Mouse (Mus musculus): ENCODE results near the gene Slc25a41.

Gene Slc25a41

DNA sequence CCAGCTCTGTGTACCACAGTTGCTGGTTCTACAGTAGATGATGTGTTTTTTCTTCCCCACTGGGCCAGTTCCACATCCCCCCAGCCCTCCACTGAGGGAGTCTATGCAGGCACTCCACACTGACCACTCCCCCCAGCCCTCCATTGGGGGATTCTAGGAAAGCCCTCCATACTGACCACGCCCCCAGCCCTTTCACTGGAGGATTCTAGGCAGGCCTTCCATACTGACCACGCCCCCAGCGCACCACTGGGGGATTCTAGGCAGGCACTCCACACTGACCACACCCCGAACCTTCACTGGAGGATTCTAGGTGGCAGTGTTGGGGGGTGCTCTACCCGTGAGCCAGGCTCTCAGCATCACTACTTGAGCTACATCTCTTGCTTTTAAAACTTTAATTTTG is 6.0 kb upstream of the Slc25a41 start:
- no peak for DNase-seq (ENCODE audit: low read depth)

DNA sequence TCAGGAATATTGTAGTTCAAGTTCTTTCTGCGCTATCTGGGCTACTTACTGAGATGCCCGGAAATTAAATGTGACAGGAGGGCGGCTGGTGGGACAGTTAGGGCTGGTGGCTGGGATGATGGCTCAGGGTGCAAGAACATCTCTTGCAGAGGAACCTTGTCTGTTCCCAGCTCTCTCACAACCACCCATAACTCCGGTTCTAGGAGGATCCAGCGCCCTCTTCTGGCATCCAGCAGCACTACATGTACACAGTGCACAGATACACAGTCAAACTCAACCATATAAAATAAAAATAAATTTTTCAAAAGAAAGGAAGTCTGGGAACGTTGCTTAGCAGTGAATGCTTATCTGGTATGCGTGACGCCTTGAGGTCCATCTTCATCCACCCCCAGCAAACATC is 2.5 kb downstream of the Slc25a41 start:
- no peak for DNase-seq (ENCODE audit: low read depth)

- no peak for DNase-seq (ENCODE audit: low read depth)
Measured at GRCm38 (mm10) chr17:57032854-57033253, 8.6 kb downstream of the Slc25a41 start.

- peak; percentile 100 for DNase-seq (ENCODE audit: low read depth)
Measured at GRCm38 (mm10) chr17:57031661-57032420, 9.6 kb downstream of the Slc25a41 start.

- peak; percentile 53 for DNase-seq (ENCODE audit: low read depth)
Measured at GRCm38 (mm10) chr17:57030931-57031660, 10.4 kb downstream of the Slc25a41 start, which contains the start of gene Khsrp. Gene Khsrp (minus strand): TSS chr17:57031522.

DNA sequence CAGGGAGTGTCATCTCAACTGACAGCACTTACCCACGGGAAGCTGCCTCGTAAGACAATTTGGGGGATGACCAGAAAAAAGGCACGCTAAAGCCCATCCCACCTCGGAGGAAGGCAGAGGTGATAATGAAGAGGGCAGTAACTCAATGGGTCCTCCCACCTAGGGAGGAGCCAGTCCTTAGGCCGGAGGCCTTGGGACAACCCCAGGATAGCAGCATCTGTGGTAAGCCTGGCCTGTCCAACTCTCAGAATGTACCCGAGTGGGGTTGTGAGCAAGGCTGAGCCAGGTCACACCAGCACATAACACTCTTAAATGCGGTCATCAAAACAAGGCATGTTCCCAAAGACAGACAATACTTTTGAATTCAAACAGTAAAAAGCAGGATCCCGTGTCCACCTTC is 11.8 kb downstream of the Slc25a41 start:
- DNase-seq (ENCODE audit: low read depth) = no peak

DNA sequence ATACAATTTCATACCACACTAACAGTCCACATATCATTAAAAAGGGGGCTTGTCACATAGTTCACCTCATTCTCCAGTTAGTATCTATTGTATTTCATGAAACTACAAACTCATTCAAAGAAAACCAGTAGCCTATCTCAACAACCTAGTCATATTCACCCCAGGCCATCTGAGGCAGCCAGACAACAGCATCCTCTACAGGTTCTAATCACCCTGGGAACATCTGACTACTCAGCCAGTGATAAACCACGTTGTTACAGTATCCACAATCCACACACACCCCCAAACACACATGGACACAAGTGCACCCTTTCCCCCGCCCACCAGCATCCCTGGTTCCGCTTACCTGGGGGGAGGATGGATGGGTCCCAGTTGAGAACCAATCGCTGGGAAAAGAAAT is 14.0 kb downstream of the Slc25a41 start:
- DNase-seq (ENCODE audit: low read depth) = no peak

- no peak for DNase-seq (ENCODE audit: low read depth)
Measured at GRCm38 (mm10) chr17:57020960-57021359, 20.5 kb downstream of the Slc25a41 start.

DNA sequence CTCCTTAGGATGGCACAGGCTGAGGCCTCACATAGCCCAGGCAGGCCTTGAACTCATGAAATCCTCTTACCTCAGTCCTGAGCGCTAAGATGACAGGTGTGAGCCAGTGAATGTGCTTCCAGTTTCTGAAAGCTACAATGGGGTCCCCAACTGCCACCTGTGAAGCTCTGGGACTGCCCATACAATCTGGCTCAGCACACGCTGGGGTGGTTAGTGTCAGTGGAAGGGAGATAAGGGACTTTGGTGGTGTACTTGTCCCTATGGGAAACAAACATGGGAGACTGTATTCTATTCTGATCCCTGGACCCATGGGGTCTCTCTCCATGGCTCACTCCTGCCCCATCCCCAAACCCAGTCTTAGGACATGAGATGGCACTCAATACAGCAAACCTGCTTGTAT is 21.8 kb downstream of the Slc25a41 start:
- no peak for DNase-seq (ENCODE audit: low read depth)

GRCm38 (mm10) chr17:57012245-57012795 is 29.1 kb downstream of the Slc25a41 start:
- no peak for DNase-seq (ENCODE audit: low read depth)

GRCm38 (mm10) chr17:57011236-57012141 is 30.0 kb downstream of the Slc25a41 start, which contains the start of the genes Gtf2f1 and Gm17949:
Gene Gtf2f1 (minus strand): TSS chr17:57011288.
Gene Gm17949 (plus strand): TSS chr17:57011469.
- peak; percentile 100 for DNase-seq (ENCODE audit: low read depth)

DNA sequence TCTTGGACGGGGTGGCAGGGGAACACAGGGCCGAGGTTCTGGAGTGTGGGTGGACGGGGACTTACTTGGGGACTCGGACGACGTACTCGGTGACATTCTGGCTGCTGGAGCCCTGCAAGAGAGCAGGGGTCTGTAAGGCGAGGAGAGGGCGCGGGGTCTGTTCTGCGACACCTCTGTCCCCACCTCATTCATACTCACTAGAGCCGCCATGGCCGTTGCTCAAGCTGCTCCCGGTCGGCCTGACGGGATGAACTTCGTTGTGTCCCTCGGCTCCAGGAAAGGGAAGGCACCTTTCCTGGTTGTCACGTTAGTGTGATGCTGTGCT is 30.6 kb downstream of the Slc25a41 start:
- no peak for DNase-seq (ENCODE audit: low read depth)

DNA sequence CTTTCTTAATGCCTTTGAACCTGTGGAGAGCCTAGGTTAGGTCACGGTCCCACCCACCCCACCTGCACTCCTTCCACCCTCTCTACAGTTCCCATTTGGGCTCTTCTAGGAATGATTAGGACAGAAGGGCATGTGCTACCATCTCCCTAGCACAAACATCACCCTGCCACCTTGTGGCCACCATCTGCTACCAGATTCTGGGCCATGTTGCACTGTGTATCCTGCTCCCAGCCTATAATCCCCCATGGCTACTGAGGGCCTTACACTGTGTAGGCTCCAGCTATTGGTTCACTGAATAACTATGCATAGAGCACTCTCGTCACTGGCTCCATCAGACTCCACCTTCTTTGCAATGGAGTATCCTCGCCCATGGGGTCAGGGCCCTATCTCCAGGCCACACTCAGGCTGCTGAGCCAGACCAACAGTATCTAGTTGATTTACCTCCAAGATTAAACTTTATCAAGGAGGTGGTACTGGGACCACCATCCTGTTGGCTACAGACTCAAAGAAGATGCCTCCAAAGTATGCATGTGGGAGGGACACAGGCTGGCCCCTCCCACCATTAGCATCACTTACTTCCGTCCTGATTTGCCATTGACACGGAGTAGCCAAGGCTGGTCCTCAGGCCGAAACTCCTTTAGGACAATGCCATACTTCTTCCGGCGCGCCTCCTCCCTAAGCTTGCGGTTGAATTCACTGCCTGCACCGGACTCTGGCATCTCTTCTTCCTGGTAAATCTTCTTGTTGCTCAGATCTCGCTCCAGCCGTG is 34.1 kb downstream of the Slc25a41 start:
- DNase-seq (ENCODE audit: low read depth) = no peak

- DNase-seq (ENCODE audit: low read depth) = no peak
Measured at GRCm38 (mm10) chr17:57003994-57004393, 37.5 kb downstream of the Slc25a41 start.

GRCm38 (mm10) chr17:57001228-57001627 is 40.2 kb downstream of the Slc25a41 start:
- no peak for DNase-seq (ENCODE audit: low read depth)

DNA sequence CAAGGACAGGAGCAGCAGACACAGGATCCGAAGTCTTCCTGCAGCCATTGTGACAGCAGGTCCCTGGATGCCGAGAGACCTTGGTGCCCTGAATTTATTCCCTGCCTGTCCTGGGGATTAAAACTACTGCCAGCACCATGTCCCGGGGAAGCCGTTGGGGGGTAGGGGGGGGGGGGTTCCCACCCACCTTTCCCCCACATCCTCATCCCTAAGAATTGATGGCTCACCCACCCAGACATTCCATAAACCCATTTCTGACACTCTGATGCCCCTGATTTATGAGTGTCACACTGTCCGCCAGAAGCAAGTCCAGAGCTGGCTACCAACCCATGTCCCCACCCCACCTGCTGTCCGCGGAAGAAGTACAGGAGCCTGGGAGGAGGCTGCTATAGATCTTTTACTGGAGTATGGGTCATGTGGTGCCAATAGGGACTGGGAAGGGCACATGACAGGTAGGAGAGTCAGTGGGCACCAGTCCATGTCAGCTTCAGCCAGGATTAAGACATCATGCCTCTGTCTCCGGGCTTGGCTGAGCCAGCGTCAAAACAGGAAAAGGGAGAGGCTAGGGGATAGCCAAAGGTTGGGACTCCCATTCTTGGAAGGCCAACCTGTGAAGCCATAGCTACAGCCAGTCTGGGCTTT is 41.4 kb downstream of the Slc25a41 start, which contains the start of gene Pspn:
Gene Pspn (minus strand): TSS at position 51 of the 642 bp plus-strand sequence.
- no peak for DNase-seq (ENCODE audit: low read depth)

GRCm38 (mm10) chr17:56999414-56999813 is 42.0 kb downstream of the Slc25a41 start:
- no peak for DNase-seq (ENCODE audit: low read depth)

GRCm38 (mm10) chr17:56997029-56997667 is 44.3 kb downstream of the Slc25a41 start, which contains the start of gene Alkbh7:
Gene Alkbh7 (plus strand): TSS chr17:56997339.
- peak; percentile 98 for DNase-seq (ENCODE audit: low read depth)

- no peak for DNase-seq (ENCODE audit: low read depth)
Measured at GRCm38 (mm10) chr17:56996506-56996905, 44.9 kb downstream of the Slc25a41 start.

DNA sequence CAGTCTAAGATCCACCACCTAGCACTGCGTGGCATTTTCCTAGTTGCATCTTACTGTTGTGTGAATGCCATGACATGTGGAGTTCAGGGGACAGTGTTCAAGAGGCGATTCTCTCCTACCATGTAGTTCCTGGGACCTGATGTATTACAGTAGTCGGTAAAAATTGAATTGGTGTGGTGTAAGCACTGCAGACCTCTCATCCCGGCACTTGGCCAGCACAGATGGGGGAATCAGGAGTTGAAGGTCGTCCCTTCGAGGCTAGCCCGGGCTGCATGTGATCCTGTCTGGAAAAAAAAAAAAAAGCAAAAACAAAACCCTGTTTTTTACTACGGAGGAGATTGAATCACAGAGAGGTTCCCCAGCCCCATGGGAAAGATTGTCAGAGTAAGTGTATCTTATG is 46.4 kb downstream of the Slc25a41 start:
- no peak for DNase-seq (ENCODE audit: low read depth)

All from naive thymus-derived CD4-positive, alpha-beta T cell, adult 2 months (primary cell).